Mouse (Mus musculus) heart, postnatal 25 days (tissue): ENCODE results near the gene Mcrip1. TPM values are rescaled to one million over a fixed set of nuclear protein-coding genes. Genes with fewer than 3 reads are reported as not detected.

Experiments used
- DNase-seq: peaks from one replicate; pipeline ENCODE4 v3.0.0; 2022; ENCODE audit warnings: low spot score
- intact Hi-C: fragments of 180-260 bp; cut with DNase I; formaldehyde crosslinking; loops from one replicate; pipeline ENCODE4 v1.15.1; 2025
- total RNA-seq, 2 experiments: library from RNA; stranded (reverse); gene quantifications; 2 replicates each; pipeline ENCODE4 v1.2.3; 2021

The Mcrip1 gene
- total RNA-seq, 2 experiments from 2014 or later = 44.1 to 46.9 TPM

DNA sequence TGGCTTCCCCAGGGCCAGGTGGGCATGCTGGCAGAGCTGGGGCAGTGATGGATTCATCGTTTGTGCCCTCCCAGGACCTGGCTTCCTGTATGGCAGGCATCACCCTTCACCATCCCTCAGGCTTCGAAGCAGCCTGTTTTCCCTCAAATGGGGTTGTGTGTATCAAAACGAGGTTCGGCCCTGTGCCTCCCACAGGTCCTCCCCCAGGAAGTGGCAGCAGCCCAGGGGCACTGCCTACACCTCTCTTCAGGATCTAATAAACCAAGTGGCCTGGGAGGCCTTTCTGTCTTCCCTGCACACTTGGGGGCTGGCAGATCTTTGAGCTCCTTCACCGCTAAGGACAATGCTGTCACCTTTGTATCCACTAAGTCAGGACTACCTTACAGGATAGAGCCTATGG is 50.6 kb downstream of the Mcrip1 start:
- intact Hi-C loops = no loop called here
- no peak for DNase-seq

DNA sequence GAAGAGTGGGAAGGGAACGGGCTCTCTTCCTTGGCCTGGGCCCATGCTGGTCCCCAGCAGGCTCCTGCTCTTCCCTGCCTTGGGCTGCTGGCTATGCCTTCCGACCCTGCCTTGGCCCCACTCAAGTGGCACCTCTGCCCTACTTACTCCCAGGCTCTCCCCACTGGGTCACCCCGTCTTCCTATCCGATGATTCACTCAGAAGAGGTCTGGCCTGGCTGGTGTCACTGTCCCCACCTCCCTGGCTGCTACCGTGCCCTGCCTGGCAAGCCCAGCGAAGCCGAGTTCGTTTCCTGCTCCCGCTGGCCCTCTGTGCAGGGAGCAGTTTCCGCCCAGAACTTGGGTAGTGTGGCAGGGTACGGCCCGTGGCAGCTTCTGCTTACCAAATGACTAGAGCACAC is 51.3 kb downstream of the Mcrip1 start:
- intact Hi-C loops = no loop called here

DNA sequence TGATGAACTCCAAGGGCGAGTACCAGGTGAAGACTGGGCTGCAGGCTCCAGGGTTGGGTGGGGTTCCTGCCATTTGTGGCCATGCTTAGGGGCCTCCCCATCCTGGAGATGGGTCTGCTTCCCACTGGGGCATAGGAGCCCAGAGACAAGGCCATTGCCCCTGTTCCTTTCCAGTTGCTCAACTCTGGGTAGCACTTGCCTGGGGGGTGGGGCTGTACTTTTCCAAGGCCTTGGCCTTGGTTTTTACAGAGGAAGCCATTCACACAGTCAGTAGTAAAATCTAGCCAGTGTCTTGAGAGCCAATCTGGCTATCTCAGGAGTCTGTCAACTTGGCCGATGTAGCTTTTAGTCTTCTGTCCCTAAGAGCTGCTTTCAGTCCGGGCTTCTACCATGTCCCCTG is 52.1 kb downstream of the Mcrip1 start:
- intact Hi-C loops = no loop called here
- DNase-seq = no peak

More for the DNA sequence above, 51.3 kb downstream of the Mcrip1 start:
- no peak for DNase-seq

DNA sequence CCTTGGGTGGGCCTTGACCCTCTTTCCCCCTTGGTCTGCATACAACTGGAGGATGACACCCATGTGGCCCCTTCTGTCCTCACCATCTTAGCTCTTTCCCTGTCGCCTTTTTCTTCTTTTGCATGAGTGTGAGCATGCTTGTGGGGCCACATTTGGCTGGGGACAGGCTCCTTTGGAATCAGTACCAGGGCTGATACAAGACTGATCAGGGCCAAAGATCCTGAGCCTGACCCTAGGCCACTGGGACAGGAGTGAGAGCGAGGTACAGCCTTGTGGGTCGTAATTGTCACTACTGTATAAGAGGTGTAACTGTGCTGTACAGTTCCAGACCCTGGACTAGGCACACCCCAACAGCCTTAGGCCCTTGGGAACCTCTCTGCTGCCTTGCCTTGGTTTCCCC is 55.6 kb downstream of the Mcrip1 start:
- intact Hi-C loops = no loop called here
- DNase-seq = no peak

DNA sequence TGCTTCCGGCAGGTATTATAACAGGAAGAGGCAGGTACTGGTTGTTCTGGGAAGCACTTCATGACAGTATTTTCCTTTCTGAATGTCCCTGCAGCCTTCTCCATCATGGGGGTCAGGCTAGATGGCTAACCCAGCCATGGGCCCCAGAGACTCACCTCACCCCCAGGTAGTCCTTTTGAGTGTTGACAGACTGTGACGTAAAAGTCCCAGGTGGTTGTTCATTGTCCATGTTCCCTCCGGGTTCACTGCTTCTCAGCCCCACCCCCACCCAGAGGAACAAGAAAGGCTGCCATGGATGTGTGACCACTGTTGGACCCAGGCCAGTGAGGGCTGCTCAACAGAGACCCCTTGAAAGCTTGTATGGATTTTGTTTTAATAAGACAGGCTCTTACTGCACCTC is 56.2 kb downstream of the Mcrip1 start:
- intact Hi-C loops = no loop called here

More for the DNA sequence above, 56.2 kb downstream of the Mcrip1 start:
- DNase-seq = no peak

Other genes with a start within 250 kb of the Mcrip1 start
- 100 to 1,000 TPM; 282 to 346 TPM for gene Actg1, start 201.2 kb downstream of the Mcrip1 start, total RNA-seq
- gene Fscn2, start 188.2 kb downstream of the Mcrip1 start, total RNA-seq = not detected
- 10 to 100 TPM; 15.2 to 15.3 TPM for gene Faap100, start 171.0 kb downstream of the Mcrip1 start, total RNA-seq
- 10 to 100 TPM; 53.0 to 59.3 TPM for gene Nploc4, start 112.0 kb downstream of the Mcrip1 start, total RNA-seq
- 1 to 10 TPM; 1.4 to 1.6 TPM for gene Tspan10, start 107.1 kb downstream of the Mcrip1 start, total RNA-seq
- gene Pde6g, start 96.2 kb downstream of the Mcrip1 start, total RNA-seq = under 1 TPM; 0.47 to 0.84 TPM
- 10 to 100 TPM; 53.7 to 56.4 TPM for gene Oxld1, start 91.7 kb downstream of the Mcrip1 start, total RNA-seq
- 1 to 10 TPM; 7.9 to 8.9 TPM for gene Ccdc137, start 91.6 kb downstream of the Mcrip1 start, total RNA-seq
- 10 to 100 TPM; 10.5 to 10.6 TPM for gene Arl16, start 82.1 kb downstream of the Mcrip1 start, total RNA-seq
- 100 to 1,000 TPM; 253 to 263 TPM for gene Mrpl12, start 65.1 kb downstream of the Mcrip1 start, total RNA-seq
- gene Slc25a10, start 57.9 kb downstream of the Mcrip1 start, total RNA-seq = 10 to 100 TPM; 13.1 to 14.8 TPM
- 1 to 10 TPM; 1.3 to 1.5 TPM for gene Gcgr, start 19.0 kb downstream of the Mcrip1 start, total RNA-seq
- not detected for gene Ppp1r27, start 1.4 kb upstream of the Mcrip1 start, total RNA-seq
- gene P4hb, start 23.5 kb upstream of the Mcrip1 start, total RNA-seq = 100 to 1,000 TPM; 228 to 255 TPM
- 100 to 1,000 TPM; 142 to 158 TPM for gene Arhgdia, start 31.9 kb upstream of the Mcrip1 start, total RNA-seq
- gene Alyref, start 48.6 kb upstream of the Mcrip1 start, total RNA-seq = 10 to 100 TPM; 49.3 to 52.6 TPM
- gene Anapc11, start 48.7 kb upstream of the Mcrip1 start, total RNA-seq = 10 to 100 TPM; 82.6 to 90.3 TPM
- gene Npb, start 58.8 kb upstream of the Mcrip1 start, total RNA-seq = not detected
- 10 to 100 TPM; 54.2 to 59.3 TPM for gene Pcyt2, start 68.2 kb upstream of the Mcrip1 start, total RNA-seq
- gene Sirt7, start 75.5 kb upstream of the Mcrip1 start, total RNA-seq = 1 to 10 TPM; 7.7 to 8.3 TPM
- gene Mafg, start 83.9 kb upstream of the Mcrip1 start, total RNA-seq = 10 to 100 TPM; 38.7 to 42.1 TPM
- gene Pycr1, start 94.0 kb upstream of the Mcrip1 start, total RNA-seq = 1 to 10 TPM; 1.6 to 2.3 TPM
- 10 to 100 TPM; 78.3 to 78.8 TPM for gene Myadml2, start 98.4 kb upstream of the Mcrip1 start, total RNA-seq
- under 1 TPM in 1 of 2 experiments, not detected in 1; 0.20 TPM for gene Notum, start 111.4 kb upstream of the Mcrip1 start, total RNA-seq
- 10 to 100 TPM; 33.0 to 33.9 TPM for gene Aspscr1, start 123.2 kb upstream of the Mcrip1 start, total RNA-seq
- gene Cenpx, start 164.0 kb upstream of the Mcrip1 start, total RNA-seq = 10 to 100 TPM; 31.2 to 35.7 TPM
- 1 to 10 TPM; 5.6 to 6.2 TPM for gene Lrrc45, start 164.2 kb upstream of the Mcrip1 start, total RNA-seq
- gene Rac3, start 171.7 kb upstream of the Mcrip1 start, total RNA-seq = 1 to 10 TPM; 1.2 to 1.8 TPM
- gene Dcxr, start 177.6 kb upstream of the Mcrip1 start, total RNA-seq = 1 to 10 TPM; 6.8 to 7.5 TPM
- gene Cbr2, start 182.4 kb upstream of the Mcrip1 start, total RNA-seq = 10 to 100 TPM; 16.7 to 22.1 TPM
- 10 to 100 TPM; 21.2 to 40.2 TPM for gene Hmga1b, start 213.1 kb upstream of the Mcrip1 start, total RNA-seq
- gene Rfng, start 234.5 kb upstream of the Mcrip1 start, total RNA-seq = 10 to 100 TPM; 12.3 to 13.9 TPM
- 10 to 100 TPM; 52.2 to 57.0 TPM for gene Gps1, start 234.5 kb upstream of the Mcrip1 start, total RNA-seq
- 10 to 100 TPM; 26.8 to 27.8 TPM for gene Dus1l, start 246.7 kb upstream of the Mcrip1 start, total RNA-seq